Mouse (Mus musculus) hindbrain, embryonic 15.5 days (tissue): ENCODE data around the gene Gns. TPM values are rescaled to one million over a fixed set of nuclear protein-coding genes. Genes with fewer than 3 reads are reported as not detected.
A peak's percentile ranks its signal among the peaks of the same experiment; 100 is the strongest.

ENCODE experiments used
- ATAC-seq: fragments of 200-750 bp; cut with Nextera tagmentation; 2 replicates; pipeline ENCODE4 v1.8.0; 2017; ENCODE audit warnings: low read depth, moderate number of reproducible peaks, moderate TSS enrichment; ENCODE audit not compliant: low FRiP score
- H3K27ac ChIP-seq: fragments of 300-500 bp; sonication (generic); replicated peaks from 2 replicates; pipeline ENCODE4 v1.5.1; 2015; ENCODE audit warnings: mild to moderate bottlenecking, inconsistent platforms
- H3K27me3 ChIP-seq: fragments of 300-500 bp; sonication (generic); 2 replicates; pipeline ENCODE4 v1.6.1; 2015; ENCODE audit warnings: control low read depth, inconsistent platforms
- H3K36me3 ChIP-seq: fragments of 300-500 bp; sonication (generic); 2 replicates; pipeline ENCODE4 v1.6.1; 2015; ENCODE audit warnings: control low read depth, inconsistent platforms
- H3K4me1 ChIP-seq: fragments of 300-500 bp; sonication (generic); replicated peaks from 2 replicates; pipeline ENCODE4 v1.6.1; 2015; ENCODE audit warnings: control low read depth, inconsistent platforms
- H3K4me2 ChIP-seq: fragments of 300-500 bp; sonication (generic); 2 replicates; pipeline ENCODE4 v1.6.1; 2015; ENCODE audit warnings: moderate library complexity, mild to moderate bottlenecking, inconsistent platforms
- H3K4me3 ChIP-seq: fragments of 300-500 bp; sonication (generic); 2 replicates; pipeline ENCODE4 v1.5.1; 2015; ENCODE audit warnings: mild to moderate bottlenecking, inconsistent platforms
- H3K9ac ChIP-seq: fragments of 300-500 bp; sonication (generic); 2 replicates; pipeline ENCODE4 v1.6.1; 2015; ENCODE audit warnings: inconsistent platforms
- H3K9me3 ChIP-seq: fragments of 300-500 bp; sonication (generic); 2 replicates; pipeline ENCODE4 v1.6.1; 2016; ENCODE audit warnings: control low read depth, inconsistent platforms
- WGBS: fragments of 180-500 bp; shearing (Covaris S2); methylation state at CpG from one replicate; pipeline ENCODE4 v1.1.7; 2015; 5-methylcytosine and 5-hydroxymethylcytosine counted together
- polyA plus RNA-seq: library from polyadenylated mRNA; unstranded; fragments of >200 nt; fragmentation: Nextera tagmentation; extraction: Ambion mirVana; gene quantifications from 2 replicates; pipeline ENCODE4 v1.2.1, GENCODE M21; 2015

Gns gene
- polyA plus RNA-seq, 1 experiment from 2014 or later: 42.5 TPM

GRCm38 (mm10) chr10:121368783-121369465, 4.0 kb downstream of the Gns start:
- 85% methylated on average over 18 of the region's 18 CpGs for WGBS
- H3K36me3 ChIP-seq: peaks cover 24% of the 10 kb centered on the region
- H3K9me3 ChIP-seq: no peaks in the 10 kb centered on the region
- no peak overlapping the region for H3K4me2 ChIP-seq
- ATAC-seq: no peak
- H3K4me1 ChIP-seq: peaks cover 31% of the 10 kb centered on the region
- no peak overlapping the region for H3K27ac ChIP-seq
- no peaks in the 10 kb centered on the region for H3K27me3 ChIP-seq
- H3K4me3 ChIP-seq: no peak overlapping the region
- H3K9ac ChIP-seq: no peak overlapping the region

GRCm38 (mm10) chr10:121370777-121371176, 5.9 kb downstream of the Gns start:
- no peaks in the 10 kb centered on the region for H3K9me3 ChIP-seq
- no peak for ATAC-seq
- no peak overlapping the region for H3K27ac ChIP-seq
- no peak overlapping the region for H3K9ac ChIP-seq
- peaks cover 37% of the 10 kb centered on the region for H3K36me3 ChIP-seq
- no peaks in the 10 kb centered on the region for H3K27me3 ChIP-seq
- H3K4me1 ChIP-seq: peaks cover 21% of the 10 kb centered on the region
- WGBS: 94% methylated on average over 6 of the region's 6 CpGs
- H3K4me2 ChIP-seq: no peak overlapping the region
- H3K4me3 ChIP-seq: no peak overlapping the region

GRCm38 (mm10) chr10:121374013-121374412, 9.1 kb downstream of the Gns start:
- ATAC-seq: no peak
- Histone ChIP-seq H3K9me3 (no peaks in the 10 kb centered on the region), H3K4me3 (no peak overlapping the region), H3K27ac (no peak overlapping the region), H3K4me2 (no peak overlapping the region), H3K9ac (no peak overlapping the region), H3K27me3 (no peaks in the 10 kb centered on the region), H3K4me1 (no peaks in the 10 kb centered on the region), H3K36me3 (peaks cover 63% of the 10 kb centered on the region)
- 81% methylated on average over 12 of the region's 12 CpGs for WGBS

- H3K9me3 ChIP-seq: no peaks in the 10 kb centered on the region
- WGBS: 91% methylated on average over 17 of the region's 17 CpGs
- no peak overlapping the region for H3K27ac ChIP-seq
- H3K9ac ChIP-seq: no peak overlapping the region
- H3K36me3 ChIP-seq: peaks cover 71% of the 10 kb centered on the region
- no peaks in the 10 kb centered on the region for H3K27me3 ChIP-seq
- H3K4me2 ChIP-seq: no peak overlapping the region
- no peak overlapping the region for H3K4me3 ChIP-seq
- H3K4me1 ChIP-seq: no peaks in the 10 kb centered on the region
- ATAC-seq: no peak
Measured at GRCm38 (mm10) chr10:121374693-121375620, 10.1 kb downstream of the Gns start.

GRCm38 (mm10) chr10:121375649-121376493, 11.0 kb downstream of the Gns start:
- Histone ChIP-seq H3K9ac (no peak overlapping the region), H3K36me3 (peaks cover 72% of the 10 kb centered on the region), H3K4me3 (no peak overlapping the region), H3K4me1 (no peaks in the 10 kb centered on the region), H3K27ac (no peak overlapping the region), H3K9me3 (no peaks in the 10 kb centered on the region), H3K27me3 (no peaks in the 10 kb centered on the region), H3K4me2 (no peak overlapping the region)
- WGBS: 81% methylated on average over 24 of the region's 24 CpGs
- 0 out of 2 replicates have a peak, but pooled peaks have one; percentile 19 for ATAC-seq

- Histone ChIP-seq H3K36me3 (peaks cover 76% of the 10 kb centered on the region), H3K9me3 (no peaks in the 10 kb centered on the region), H3K27ac (no peak overlapping the region), H3K4me1 (no peaks in the 10 kb centered on the region), H3K4me3 (no peak overlapping the region), H3K9ac (no peak overlapping the region), H3K4me2 (no peak overlapping the region), H3K27me3 (no peaks in the 10 kb centered on the region)
- WGBS: 93% methylated on average over 24 of the region's 24 CpGs
- no peak for ATAC-seq
Measured at GRCm38 (mm10) chr10:121376530-121377271, 11.8 kb downstream of the Gns start.

- Histone ChIP-seq H3K27me3 (no peaks in the 10 kb centered on the region), H3K36me3 (peaks cover 77% of the 10 kb centered on the region), H3K4me1 (no peaks in the 10 kb centered on the region), H3K4me3 (no peak overlapping the region), H3K9ac (no peak overlapping the region), H3K9me3 (no peaks in the 10 kb centered on the region), H3K27ac (no peak overlapping the region), H3K4me2 (no peak overlapping the region)
- 97% methylated on average over 3 of the region's 3 CpGs for WGBS
- no peak for ATAC-seq
Measured at GRCm38 (mm10) chr10:121379387-121379786, 14.5 kb downstream of the Gns start.

- WGBS: 95% methylated on average over 18 of the region's 18 CpGs
- ATAC-seq: no peak
- Histone ChIP-seq H3K27me3 (no peaks in the 10 kb centered on the region), H3K4me3 (no peak overlapping the region), H3K9ac (no peak overlapping the region), H3K27ac (no peak overlapping the region), H3K4me1 (no peaks in the 10 kb centered on the region), H3K36me3 (peaks cover 76% of the 10 kb centered on the region), H3K4me2 (no peak overlapping the region), H3K9me3 (no peaks in the 10 kb centered on the region)
Measured at GRCm38 (mm10) chr10:121381280-121381679, 16.4 kb downstream of the Gns start.

- Histone ChIP-seq H3K4me3 (no peak overlapping the region), H3K27ac (no peak overlapping the region), H3K9ac (no peak overlapping the region), H3K4me1 (no peaks in the 10 kb centered on the region), H3K9me3 (no peaks in the 10 kb centered on the region), H3K4me2 (no peak overlapping the region), H3K36me3 (peaks cover 67% of the 10 kb centered on the region), H3K27me3 (no peaks in the 10 kb centered on the region)
- ATAC-seq: no peak
- WGBS: 94% methylated on average over 13 of the region's 13 CpGs
Measured at GRCm38 (mm10) chr10:121384710-121385109, 19.8 kb downstream of the Gns start.

GRCm38 (mm10) chr10:121385695-121386094, 20.8 kb downstream of the Gns start:
- Histone ChIP-seq H3K4me1 (no peaks in the 10 kb centered on the region), H3K27me3 (no peaks in the 10 kb centered on the region), H3K9me3 (no peaks in the 10 kb centered on the region), H3K4me2 (no peak overlapping the region), H3K36me3 (peaks cover 69% of the 10 kb centered on the region), H3K9ac (no peak overlapping the region), H3K4me3 (no peak overlapping the region), H3K27ac (no peak overlapping the region)
- WGBS: 94% methylated on average over 6 of the region's 6 CpGs
- no peak for ATAC-seq

- no peaks in the 10 kb centered on the region for H3K27me3 ChIP-seq
- H3K4me3 ChIP-seq: no peak overlapping the region
- H3K4me2 ChIP-seq: no peak overlapping the region
- ATAC-seq: no peak
- H3K4me1 ChIP-seq: no peaks in the 10 kb centered on the region
- H3K9me3 ChIP-seq: no peaks in the 10 kb centered on the region
- H3K9ac ChIP-seq: no peak overlapping the region
- peaks cover 69% of the 10 kb centered on the region for H3K36me3 ChIP-seq
- 64% methylated on average over 9 of the region's 9 CpGs for WGBS
- no peak overlapping the region for H3K27ac ChIP-seq
Measured at GRCm38 (mm10) chr10:121386347-121386746, 21.5 kb downstream of the Gns start.
